Mouse (Mus musculus): ENCODE data around the gene Ces5a.

DNA sequence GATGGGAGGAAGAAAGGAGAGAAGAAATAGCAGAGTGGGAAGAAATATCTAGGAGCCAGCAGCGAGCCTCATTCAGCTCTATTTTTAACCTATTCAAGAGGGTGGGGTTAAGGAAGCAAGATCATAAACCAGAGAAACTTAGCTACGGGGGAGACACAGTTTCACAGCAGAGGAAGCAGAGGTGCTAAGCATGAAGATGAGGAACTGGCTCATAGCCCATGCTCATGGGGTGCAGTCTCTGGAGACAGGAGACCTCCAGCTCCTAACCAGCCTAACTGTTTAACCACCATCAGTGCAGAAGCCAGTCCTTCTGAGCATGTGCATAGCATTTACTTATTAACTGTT lies 34.5 kb upstream of the Ces5a start:
- TF ChIP-seq CTCF (IDR thresholded peaks at IDR 0.05), result no peak
- no peak for TF ChIP-seq EP300 (IDR thresholded peaks at IDR 0.05; ENCODE audit: insufficient read depth, low read depth, low read length)
